Mouse (Mus musculus): Measurements from ENCODE around the gene 1600002K03Rik. TPM values are rescaled to one million over a fixed set of nuclear protein-coding genes. Genes with fewer than 3 reads are reported as not detected.

Gene 1600002K03Rik
- polyA plus RNA-seq, 1 experiment from 2014 or later: 14.1 TPM

DNA sequence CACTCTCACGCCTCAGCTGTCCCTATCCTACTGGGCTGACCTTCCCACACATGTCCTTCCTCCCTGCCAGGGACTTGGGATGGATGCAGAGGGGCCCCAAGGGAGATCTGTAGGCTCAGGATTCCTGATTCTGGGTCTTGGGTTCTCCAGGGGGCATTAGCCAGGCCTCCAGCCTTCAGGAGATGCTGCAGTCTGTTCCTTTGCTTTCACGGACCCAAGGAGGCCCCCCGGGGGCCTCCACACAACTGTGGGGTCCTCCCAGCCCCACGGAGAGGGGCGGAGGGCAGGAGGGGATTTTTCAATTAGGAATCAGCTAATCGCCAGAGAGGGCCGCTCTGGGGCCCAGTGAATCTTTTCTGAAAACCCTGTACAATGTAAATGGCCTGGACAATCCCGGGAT, 21.7 kb downstream of the 1600002K03Rik start:
- WGBS: 61% methylated on average over 8 of the region's 8 CpGs

DNA sequence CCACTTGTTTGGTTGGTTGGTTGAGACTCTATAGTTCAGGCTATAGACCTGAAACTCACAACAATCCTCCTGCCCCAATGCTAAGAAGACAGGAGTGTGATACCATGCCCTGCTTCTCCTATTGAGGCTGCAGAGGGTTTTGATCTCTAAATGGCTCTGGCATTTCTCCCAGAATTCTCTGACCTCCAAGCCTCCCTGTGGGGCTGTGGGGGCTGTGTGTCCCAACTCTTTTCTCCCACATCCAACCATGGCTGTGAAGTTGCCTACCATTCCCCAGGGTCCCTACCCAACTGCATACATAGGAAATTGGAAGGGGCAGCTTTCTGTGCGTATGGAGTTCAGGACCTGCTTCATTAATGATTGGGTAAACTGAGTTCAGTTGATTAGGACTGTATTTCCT, 23.4 kb downstream of the 1600002K03Rik start:
- no peaks in the 10 kb centered on the region for H3K4me1 ChIP-seq (replicated peaks; ENCODE audit: control insufficient read depth, insufficient read depth)
- H3K27ac ChIP-seq (replicated peaks): no peak overlapping the region
- H3K4me2 ChIP-seq (replicated peaks; ENCODE audit: low read depth): no peak overlapping the region
- WGBS: 92% methylated on average over 1 of the region's 1 CpGs
- no peak for ATAC-seq (ENCODE audit: low FRiP score, low TSS enrichment)
- no peaks in the 10 kb centered on the region for H3K9me3 ChIP-seq (ENCODE audit: control insufficient read depth, low read length)
- TF ChIP-seq CTCF (IDR thresholded peaks at IDR 0.05; ENCODE audit: low read depth) (no peak), EP300 (optimal IDR thresholded peaks at IDR 0.05) (no peak)
- DNase-seq (ENCODE audit: low spot score): no peak
- no peaks in the 10 kb centered on the region for H3K27me3 ChIP-seq (ENCODE audit: control insufficient read depth, insufficient read depth, low read length)
- no peak overlapping the region for H3K9ac ChIP-seq (ENCODE audit: low read length)
- H3K4me3 ChIP-seq (ENCODE audit: low read depth, low read length): no peak overlapping the region
- H3K36me3 ChIP-seq (ENCODE audit: control insufficient read depth, insufficient read depth, low read length): no peaks in the 10 kb centered on the region

More for the DNA sequence above, 21.7 kb downstream of the 1600002K03Rik start:
- 0 out of 2 replicates have a peak, but pooled peaks cover 3% of the 10 kb centered on the region for H3K27me3 ChIP-seq (ENCODE audit: control insufficient read depth, insufficient read depth, low read length)
- H3K4me2 ChIP-seq (replicated peaks; ENCODE audit: low read depth): no peak overlapping the region
- DNase-seq (ENCODE audit: low spot score): no peak
- no peaks in the 10 kb centered on the region for H3K9me3 ChIP-seq (ENCODE audit: control insufficient read depth, low read length)
- TF ChIP-seq CTCF (IDR thresholded peaks at IDR 0.05; ENCODE audit: low read depth) (no peak), EP300 (optimal IDR thresholded peaks at IDR 0.05) (no peak)
- no peaks in the 10 kb centered on the region for H3K4me1 ChIP-seq (replicated peaks; ENCODE audit: control insufficient read depth, insufficient read depth)
- no peak overlapping the region for H3K9ac ChIP-seq (ENCODE audit: low read length)
- H3K4me3 ChIP-seq (ENCODE audit: low read depth, low read length): no peak overlapping the region
- no peak overlapping the region for H3K27ac ChIP-seq (replicated peaks)
- no peak for ATAC-seq (ENCODE audit: low FRiP score, low TSS enrichment)
- H3K36me3 ChIP-seq (ENCODE audit: control insufficient read depth, insufficient read depth, low read length): no peaks in the 10 kb centered on the region

DNA sequence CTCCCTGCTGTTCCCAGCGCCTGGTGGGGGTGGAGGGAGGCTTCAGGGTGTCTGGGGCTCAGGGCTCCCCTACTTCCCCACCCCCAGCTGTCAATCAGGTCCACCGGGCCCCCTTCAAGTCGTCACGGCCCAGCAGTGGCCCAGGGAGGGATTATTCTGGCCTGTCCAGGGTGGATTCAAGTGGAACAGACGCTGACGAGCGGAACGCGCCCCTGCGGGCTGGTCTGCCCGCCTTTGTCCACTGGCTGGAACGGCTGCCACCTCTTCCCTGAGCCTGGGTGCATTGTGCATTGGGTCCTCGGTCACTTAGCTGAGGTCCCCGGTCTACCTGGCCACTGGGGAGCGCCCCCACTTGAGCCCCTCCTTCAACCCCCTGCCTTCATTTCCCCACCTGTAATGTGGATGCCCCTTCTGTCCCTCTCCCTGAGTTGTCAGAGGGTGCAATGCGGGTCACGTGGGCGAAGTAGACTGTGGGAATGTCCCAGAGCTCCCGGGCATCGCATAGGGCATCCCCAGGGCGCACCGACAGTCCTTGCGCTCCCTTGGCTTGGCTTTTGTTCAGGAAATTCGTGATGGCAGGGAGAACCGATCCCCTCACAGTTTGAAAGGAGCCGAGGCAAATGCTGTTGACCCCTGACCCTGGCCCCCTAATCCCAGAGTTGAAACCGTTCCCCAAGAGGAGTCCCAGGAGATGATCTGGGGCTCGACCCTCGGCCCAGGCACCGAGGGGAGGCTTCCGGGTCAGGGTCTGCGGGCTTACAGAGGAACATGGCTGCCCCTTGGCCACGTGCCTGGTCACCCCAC, 24.2 kb downstream of the 1600002K03Rik start:
- Histone ChIP-seq H3K27me3 (ENCODE audit: control insufficient read depth, insufficient read depth, low read length) (no peaks in the 10 kb centered on the region), H3K4me2 (replicated peaks; ENCODE audit: low read depth) (no peak overlapping the region), H3K4me3 (ENCODE audit: low read depth, low read length) (no peak overlapping the region), H3K36me3 (ENCODE audit: control insufficient read depth, insufficient read depth, low read length) (no peaks in the 10 kb centered on the region), H3K9ac (ENCODE audit: low read length) (no peak overlapping the region), H3K27ac (replicated peaks) (no peak overlapping the region), H3K9me3 (ENCODE audit: control insufficient read depth, low read length) (no peaks in the 10 kb centered on the region), H3K4me1 (replicated peaks; ENCODE audit: control insufficient read depth, insufficient read depth) (no peaks in the 10 kb centered on the region)
- 77% methylated on average over 33 of the region's 33 CpGs for WGBS
- TF ChIP-seq EP300 (optimal IDR thresholded peaks at IDR 0.05) (no peak), CTCF (IDR thresholded peaks at IDR 0.05; ENCODE audit: low read depth) (no peak)
- ATAC-seq (ENCODE audit: low FRiP score, low TSS enrichment) (no peak), DNase-seq (ENCODE audit: low spot score) (no peak)

DNA sequence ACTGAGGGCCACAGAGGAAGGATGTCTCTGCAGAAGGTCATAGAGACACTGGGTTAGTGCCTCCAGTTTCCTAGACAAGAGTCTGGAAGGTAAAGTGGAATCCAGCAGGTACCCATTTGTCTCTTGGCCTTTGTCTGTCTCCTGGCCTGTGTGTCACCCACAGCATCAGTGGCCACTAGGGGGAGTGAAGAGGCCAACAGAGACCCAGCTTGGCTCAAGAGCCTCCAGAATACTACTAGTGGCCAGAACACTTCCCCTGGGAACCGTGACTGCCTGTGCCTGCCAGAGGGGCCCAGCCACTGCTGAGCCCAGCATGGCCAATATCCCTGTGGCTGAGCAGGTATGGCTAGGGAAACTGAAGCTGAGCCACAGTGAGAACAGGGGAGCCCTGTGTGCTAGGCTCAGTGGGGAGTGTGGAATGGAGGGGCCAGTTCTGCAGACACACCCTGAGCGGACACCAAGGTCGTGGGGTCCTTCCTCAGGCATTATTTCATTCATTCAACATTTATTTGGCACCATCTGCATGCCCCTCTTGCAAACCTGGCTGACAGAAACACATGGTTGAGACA, 26.8 kb downstream of the 1600002K03Rik start:
- no peaks in the 10 kb centered on the region for H3K36me3 ChIP-seq (ENCODE audit: control insufficient read depth, insufficient read depth, low read length)
- H3K27ac ChIP-seq (replicated peaks): no peak overlapping the region
- ATAC-seq (ENCODE audit: low FRiP score, low TSS enrichment) (peak; percentile 85), DNase-seq (ENCODE audit: low spot score) (peak; percentile 82)
- H3K9ac ChIP-seq (ENCODE audit: low read length): no peak overlapping the region
- 46% methylated on average over 3 of the region's 3 CpGs for WGBS
- TF ChIP-seq CTCF (IDR thresholded peaks at IDR 0.05; ENCODE audit: low read depth) (peak; percentile 93), EP300 (optimal IDR thresholded peaks at IDR 0.05) (no peak)
- no peaks in the 10 kb centered on the region for H3K9me3 ChIP-seq (ENCODE audit: control insufficient read depth, low read length)
- H3K4me2 ChIP-seq (replicated peaks; ENCODE audit: low read depth): no peak overlapping the region
- H3K4me3 ChIP-seq (ENCODE audit: low read depth, low read length): no peak overlapping the region
- no peaks in the 10 kb centered on the region for H3K27me3 ChIP-seq (ENCODE audit: control insufficient read depth, insufficient read depth, low read length)
- H3K4me1 ChIP-seq (replicated peaks; ENCODE audit: control insufficient read depth, insufficient read depth): no peaks in the 10 kb centered on the region

DNA sequence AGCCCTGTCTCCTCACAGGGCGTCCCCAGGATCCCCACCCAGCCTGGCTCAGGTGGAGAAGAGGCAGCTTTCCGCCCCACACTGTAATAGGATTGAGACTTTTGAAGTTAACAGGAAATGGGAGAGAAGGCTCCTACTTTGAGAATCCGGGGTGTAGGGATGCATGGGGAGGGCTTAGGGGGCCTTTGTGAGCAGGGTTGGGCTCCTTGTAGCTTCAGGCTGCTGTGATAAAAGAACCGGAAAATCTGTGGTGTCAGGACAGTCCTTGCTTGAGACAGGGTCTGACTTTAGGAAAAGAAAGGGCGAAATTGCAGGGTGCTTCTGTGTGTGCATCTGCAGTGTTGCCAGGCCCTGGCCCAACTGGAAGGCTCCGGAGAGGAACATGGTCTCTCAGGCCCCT, 27.7 kb downstream of the 1600002K03Rik start:
- DNase-seq (ENCODE audit: low spot score) (no peak), ATAC-seq (ENCODE audit: low FRiP score, low TSS enrichment) (no peak)
- H3K27me3 ChIP-seq (ENCODE audit: control insufficient read depth, insufficient read depth, low read length): no peaks in the 10 kb centered on the region
- no peaks in the 10 kb centered on the region for H3K9me3 ChIP-seq (ENCODE audit: control insufficient read depth, low read length)
- no peak overlapping the region for H3K27ac ChIP-seq (replicated peaks)
- no peaks in the 10 kb centered on the region for H3K36me3 ChIP-seq (ENCODE audit: control insufficient read depth, insufficient read depth, low read length)
- H3K4me1 ChIP-seq (replicated peaks; ENCODE audit: control insufficient read depth, insufficient read depth): no peaks in the 10 kb centered on the region
- H3K4me3 ChIP-seq (ENCODE audit: low read depth, low read length): no peak overlapping the region
- H3K9ac ChIP-seq (ENCODE audit: low read length): no peak overlapping the region
- H3K4me2 ChIP-seq (replicated peaks; ENCODE audit: low read depth): no peak overlapping the region
- WGBS: 76% methylated on average over 6 of the region's 6 CpGs
- TF ChIP-seq CTCF (IDR thresholded peaks at IDR 0.05; ENCODE audit: low read depth) (no peak), EP300 (optimal IDR thresholded peaks at IDR 0.05) (no peak)

DNA sequence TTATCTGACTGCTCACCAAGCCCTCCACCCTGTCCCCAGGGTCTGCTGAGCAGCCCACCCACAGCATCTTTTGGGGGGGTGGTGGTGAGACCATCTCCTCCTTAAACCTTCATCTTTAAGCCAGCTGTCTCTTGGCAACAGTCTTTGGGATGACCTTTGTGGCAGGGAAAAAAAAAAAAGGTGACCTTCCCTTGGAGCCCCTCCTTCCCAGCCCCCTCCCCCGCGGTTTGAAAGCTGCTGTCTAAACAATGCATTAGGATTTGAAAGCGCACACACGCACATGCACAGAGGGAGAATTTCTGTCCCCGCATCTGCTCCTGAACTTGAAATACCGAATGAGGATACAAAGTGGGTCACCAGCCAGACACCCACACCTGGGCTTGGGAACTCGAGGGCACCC, 31.3 kb downstream of the 1600002K03Rik start:
- no peak for ATAC-seq (ENCODE audit: low FRiP score, low TSS enrichment)
- no peak for DNase-seq (ENCODE audit: low spot score)
- Histone ChIP-seq H3K27ac (replicated peaks) (no peak overlapping the region), H3K9ac (ENCODE audit: low read length) (no peak overlapping the region), H3K9me3 (ENCODE audit: control insufficient read depth, low read length) (no peaks in the 10 kb centered on the region), H3K4me3 (ENCODE audit: low read depth, low read length) (no peak overlapping the region), H3K4me2 (replicated peaks; ENCODE audit: low read depth) (no peak overlapping the region), H3K36me3 (ENCODE audit: control insufficient read depth, insufficient read depth, low read length) (no peaks in the 10 kb centered on the region), H3K4me1 (replicated peaks; ENCODE audit: control insufficient read depth, insufficient read depth) (no peaks in the 10 kb centered on the region), H3K27me3 (ENCODE audit: control insufficient read depth, insufficient read depth, low read length) (no peaks in the 10 kb centered on the region)
- no peak for TF ChIP-seq EP300 (optimal IDR thresholded peaks at IDR 0.05)
- no peak for TF ChIP-seq CTCF (IDR thresholded peaks at IDR 0.05; ENCODE audit: low read depth)
- WGBS: 22% methylated on average over 7 of the region's 7 CpGs
